ENCODE assay signal across 16 mouse cellular contexts in the genomic region with DNA sequence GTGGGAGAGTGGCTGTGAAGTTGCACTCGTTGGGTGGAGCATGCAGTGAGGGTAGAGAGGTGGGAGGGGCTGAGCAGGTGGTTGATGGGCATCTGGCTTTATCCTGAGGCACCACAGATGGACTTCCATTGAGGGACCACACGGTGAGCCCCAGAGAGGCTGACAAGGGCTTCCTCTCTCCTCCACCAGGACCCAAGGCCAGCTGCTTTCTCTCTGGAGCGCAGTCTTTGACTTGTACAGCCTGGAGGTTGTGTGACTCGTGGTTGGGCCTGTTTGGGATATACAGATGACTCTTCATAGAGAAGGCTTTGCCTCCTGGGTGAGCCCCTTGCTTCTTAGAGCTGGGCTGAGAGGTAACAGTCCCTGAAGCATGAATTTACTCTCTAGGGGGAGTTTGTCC. TPM values are rescaled to one million over a fixed set of nuclear protein-coding genes. Genes with fewer than 3 reads are reported as not detected.
A peak's percentile ranks its signal among the peaks of the same experiment; 100 is the strongest.
DNase-seq lines count a peak whose midpoint lies in the region; ATAC-seq and TF ChIP-seq lines count a peak whose summit lies in the region.
"Had no signal": no experiment of that assay in that cellular context is flagged by ENCODE, and none has a peak within 500 bp of the region (broad histone marks: within the 10 kb centered on the region; RNA-seq: fewer than 3 reads in every experiment).

No protein-coding gene starts in this region.

- H3K36me3 ChIP-seq in forebrain, embryonic 10.5 days (replicated peaks), result no peaks in the 10 kb centered on the region
- H3K36me3 ChIP-seq in forebrain, embryonic 12.5 days (replicated peaks), result no peaks in the 10 kb centered on the region
- no peaks in the 10 kb centered on the region for H3K36me3 ChIP-seq in limb, embryonic 15.5 days
- H3K36me3 ChIP-seq in limb, embryonic 10.5 days, result no peaks in the 10 kb centered on the region
- H3K36me3 ChIP-seq: forebrain, embryonic 15.5 days; limb, embryonic 13.5 days had no signal

- peaks cover 39% of the 10 kb centered on the region for H3K4me1 ChIP-seq in forebrain, embryonic 10.5 days
- peaks cover 21% of the 10 kb centered on the region for H3K4me1 ChIP-seq in forebrain, embryonic 12.5 days
- peaks cover 6% of the 10 kb centered on the region; the same call in 1 of the 2 replicates for H3K4me1 ChIP-seq in limb, embryonic 15.5 days
- peaks cover 29% of the 10 kb centered on the region for H3K4me1 ChIP-seq in limb, embryonic 10.5 days
- H3K4me1 ChIP-seq: limb, embryonic 13.5 days had no signal

- H3K4me3 ChIP-seq in forebrain, embryonic 10.5 days, result no peak overlapping the region
- no peak overlapping the region for H3K4me3 ChIP-seq in forebrain, embryonic 12.5 days (replicated peaks)
- H3K4me3 ChIP-seq in limb, embryonic 15.5 days, result no peak overlapping the region
- no peak overlapping the region for H3K4me3 ChIP-seq in limb, embryonic 10.5 days
- H3K4me3 ChIP-seq: forebrain, embryonic 15.5 days; left cerebral cortex, adult 2 months; limb, embryonic 13.5 days had no signal

- WGBS in forebrain, embryonic 10.5 days, result 65% methylated on average over 4 of the region's 4 CpGs
- 53% methylated on average over 4 of the region's 4 CpGs for WGBS in forebrain, embryonic 12.5 days
- WGBS in limb, embryonic 15.5 days, result 56% methylated on average over 4 of the region's 4 CpGs
- 57% methylated on average over 4 of the region's 4 CpGs for WGBS in limb, embryonic 10.5 days

- POLR2A ChIA-PET in Patski (lab: Charles Lee), result no interaction called here

- in situ Hi-C loops in Patski (cut with MboI; ENCODE audit: low pct_unique_long_range_greater_than_20kb), result no loop called here

- no peaks in the 10 kb centered on the region for H3K9me3 ChIP-seq in forebrain, embryonic 10.5 days
- H3K9me3 ChIP-seq in forebrain, embryonic 12.5 days, result no peaks in the 10 kb centered on the region
- H3K9me3 ChIP-seq in limb, embryonic 15.5 days, result no peaks in the 10 kb centered on the region
- H3K9me3 ChIP-seq in limb, embryonic 10.5 days (replicated peaks), result no peaks in the 10 kb centered on the region
- H3K9me3 ChIP-seq: forebrain, embryonic 15.5 days; limb, embryonic 13.5 days; megakaryocyte, embryonic 14.5 days had no signal

- no peak for DNase-seq in forebrain, embryonic 10.5 days (ENCODE audit: extremely low spot score, low spot score)
- DNase-seq in limb, embryonic 10.5 days (ENCODE audit: low spot score), result no peak
- no peak for DNase-seq in Patski (ENCODE audit: low read depth, low spot score)
- DNase-seq in gastrocnemius, postnatal 25 days, result no peak
- no peak for DNase-seq in embryo, embryonic 10.5 days (ENCODE audit: low spot score)
- DNase-seq: cerebellum, adult 9-10 months; lung, adult 2 months had no signal

- no peak overlapping the region for H3K4me2 ChIP-seq in forebrain, embryonic 12.5 days
- no peak overlapping the region for H3K4me2 ChIP-seq in limb, embryonic 15.5 days
- H3K4me2 ChIP-seq: forebrain, embryonic 15.5 days; limb, embryonic 13.5 days had no signal

- H3K27me3 ChIP-seq in forebrain, embryonic 10.5 days (ENCODE audit: poor library complexity, severe bottlenecking), result no peaks in the 10 kb centered on the region
- no peaks in the 10 kb centered on the region for H3K27me3 ChIP-seq in forebrain, embryonic 12.5 days
- no peaks in the 10 kb centered on the region for H3K27me3 ChIP-seq in limb, embryonic 15.5 days
- H3K27me3 ChIP-seq in limb, embryonic 10.5 days (ENCODE audit: low read depth, poor library complexity, severe bottlenecking), result no peaks in the 10 kb centered on the region
- H3K27me3 ChIP-seq in Patski, result no peaks in the 10 kb centered on the region
- H3K27me3 ChIP-seq: forebrain, embryonic 15.5 days; limb, embryonic 13.5 days had no signal

- CTCF ChIA-PET in Patski (lab: Charles Lee), result interaction anchor here (2.5 kb wide), 1 partner anchor 9 kb away, joined by 12 read pairs; no protein-coding TSS in a partner anchor

- no peak for TF ChIP-seq CTCF in Patski (IDR thresholded peaks at IDR 0.05)

- ATAC-seq in forebrain, embryonic 12.5 days (ENCODE audit: low FRiP score), result no peak
- ATAC-seq in limb, embryonic 15.5 days (ENCODE audit: insufficient number of reproducible peaks, low FRiP score, low TSS enrichment, low read depth), result no peak
- peak; percentile 13 for ATAC-seq in Patski
- peak; percentile 12; the same call in 1 of the 2 replicates for ATAC-seq in megakaryocyte, adult 5-6 weeks (ENCODE audit: poor library complexity, severe bottlenecking)
- ATAC-seq: forebrain, embryonic 15.5 days had no signal

- H3K9ac ChIP-seq in forebrain, embryonic 12.5 days, result no peak overlapping the region
- H3K9ac ChIP-seq in limb, embryonic 15.5 days, result no peak overlapping the region
- H3K9ac ChIP-seq: forebrain, embryonic 15.5 days; limb, embryonic 13.5 days had no signal

- peak overlapping the region; percentile 21 for H3K27ac ChIP-seq in forebrain, embryonic 10.5 days
- no peak overlapping the region for H3K27ac ChIP-seq in forebrain, embryonic 12.5 days
- H3K27ac ChIP-seq in limb, embryonic 15.5 days, result peak overlapping the region; percentile 33; the same call in 1 of the 2 replicates
- no peak overlapping the region for H3K27ac ChIP-seq in limb, embryonic 10.5 days
- H3K27ac ChIP-seq: forebrain, embryonic 15.5 days; left cerebral cortex, adult 2 months; limb, embryonic 13.5 days had no signal

RNA-seq across cellular contexts. Expression of gene Poc1a, which starts 12.4 kb away (rescaled TPM):
- 42.7 and 46.4 TPM in 2 replicates for polyA plus RNA-seq in forebrain, embryonic 10.5 days (2016; fragmentation: Nextera tagmentation; extraction: Ambion mirVana)
- polyA plus RNA-seq in forebrain, embryonic 12.5 days (2016; fragmentation: Nextera tagmentation; extraction: Ambion mirVana), result 23.4 and 23.8 TPM in 2 replicates
- 19.1 and 21.3 TPM in 2 replicates for polyA plus RNA-seq in limb, embryonic 15.5 days (2015; fragmentation: Nextera tagmentation; extraction: Ambion mirVana)
- polyA plus RNA-seq in limb, embryonic 10.5 days (2016; fragmentation: Nextera tagmentation; extraction: Ambion mirVana), result 42.9 and 43.9 TPM in 2 replicates
- polyA plus RNA-seq in Patski (2021), result 9.9 TPM
- total RNA-seq in megakaryocyte, adult 5-6 weeks (2015), result 26.7 and 37.1 TPM in 2 replicates
- 15.7 and 23.1 TPM in 2 replicates for total RNA-seq in megakaryocyte, adult 5-6 weeks (2017)
- total RNA-seq in gastrocnemius, postnatal 25 days (2021), result 1 to 10 TPM in 1 of 2 experiments, under 1 TPM in 1; 0.90 to 2.1 TPM

RNA-seq across cellular contexts. Expression of gene Alas1, which starts 20.0 kb away (rescaled TPM):
- 74.2 and 75.2 TPM in 2 replicates for polyA plus RNA-seq in forebrain, embryonic 10.5 days (2016; fragmentation: Nextera tagmentation; extraction: Ambion mirVana)
- 78.0 and 79.0 TPM in 2 replicates for polyA plus RNA-seq in forebrain, embryonic 12.5 days (2016; fragmentation: Nextera tagmentation; extraction: Ambion mirVana)
- 100 and 110 TPM in 2 replicates for polyA plus RNA-seq in limb, embryonic 15.5 days (2015; fragmentation: Nextera tagmentation; extraction: Ambion mirVana)
- polyA plus RNA-seq in limb, embryonic 10.5 days (2016; fragmentation: Nextera tagmentation; extraction: Ambion mirVana), result 62.8 and 77.9 TPM in 2 replicates
- polyA plus RNA-seq in Patski (2021), result 91.4 TPM
- 84.6 and 91.1 TPM in 2 replicates for total RNA-seq in megakaryocyte, adult 5-6 weeks (2015)
- 110 and 116 TPM in 2 replicates for total RNA-seq in megakaryocyte, adult 5-6 weeks (2017)
- total RNA-seq in gastrocnemius, postnatal 25 days (2021), result 100 to 1,000 TPM; 260 to 287 TPM

RNA-seq across cellular contexts. Expression of gene Tlr9, which starts 46.0 kb away (rescaled TPM):
- polyA plus RNA-seq in forebrain, embryonic 10.5 days (2016; fragmentation: Nextera tagmentation; extraction: Ambion mirVana), result 0.04 TPM in 1 of 2 replicates, not detected in the other
- not detected in 2 replicates for polyA plus RNA-seq in forebrain, embryonic 12.5 days (2016; fragmentation: Nextera tagmentation; extraction: Ambion mirVana)
- 0.07 and 0.12 TPM in 2 replicates for polyA plus RNA-seq in limb, embryonic 15.5 days (2015; fragmentation: Nextera tagmentation; extraction: Ambion mirVana)
- not detected in 2 replicates for polyA plus RNA-seq in limb, embryonic 10.5 days (2016; fragmentation: Nextera tagmentation; extraction: Ambion mirVana)
- 0.03 TPM for polyA plus RNA-seq in Patski (2021)
- 47.5 and 51.3 TPM in 2 replicates for total RNA-seq in megakaryocyte, adult 5-6 weeks (2015)
- total RNA-seq in megakaryocyte, adult 5-6 weeks (2017), result 7.4 and 10.9 TPM in 2 replicates
- total RNA-seq in gastrocnemius, postnatal 25 days (2021), result under 1 TPM; 0.21 to 0.33 TPM
- total RNA-seq: MEL had no signal
- polyA plus RNA-seq: embryonic facial prominence, embryonic 11.5 days; forebrain, embryonic 15.5 days had no signal

Comparison
In these comparisons a context has a peak if more than half of its experiments do, and no peak if none do; other contexts are left out.
1. H3K27ac ChIP-seq: peak in forebrain, embryonic 10.5 days (single experiment) and limb, embryonic 15.5 days (single experiment); none in forebrain, embryonic 12.5 days (single experiment) and limb, embryonic 10.5 days (single experiment).
2. ATAC-seq: peak in Patski (single experiment) and megakaryocyte, adult 5-6 weeks (single experiment); none in forebrain, embryonic 12.5 days (single experiment) and limb, embryonic 15.5 days (single experiment).